Mouse (Mus musculus) embryonic facial prominence, embryonic 13.5 days (tissue): ENCODE measurements around the gene Dock1. TPM values are rescaled to one million over a fixed set of nuclear protein-coding genes. Genes with fewer than 3 reads are reported as not detected.

Experiments used
- ATAC-seq: fragments of 200-750 bp; cut with Nextera tagmentation; 2 replicates; pipeline ENCODE4 v1.8.0; 2017; ENCODE audit warnings: low read depth; ENCODE audit not compliant: insufficient number of reproducible peaks, insufficient read depth, low FRiP score, low TSS enrichment
- H3K27ac ChIP-seq: fragments of 300-500 bp; sonication (generic); 2 replicates; pipeline ENCODE4 v1.5.1; 2015; ENCODE audit warnings: moderate library complexity, mild to moderate bottlenecking, inconsistent platforms
- H3K27me3 ChIP-seq: fragments of 300-500 bp; sonication (generic); 2 replicates; pipeline ENCODE4 v1.6.1; 2015; ENCODE audit warnings: mild to moderate bottlenecking, inconsistent platforms
- H3K36me3 ChIP-seq: fragments of 300-500 bp; sonication (generic); 2 replicates; pipeline ENCODE4 v1.6.1; 2015; ENCODE audit warnings: mild to moderate bottlenecking, inconsistent platforms
- H3K4me1 ChIP-seq: fragments of 300-500 bp; sonication (generic); 2 replicates; pipeline ENCODE4 v1.6.1; 2015; ENCODE audit warnings: inconsistent platforms
- H3K4me2 ChIP-seq: fragments of 300-500 bp; sonication (generic); 2 replicates; pipeline ENCODE4 v1.6.1; 2015; ENCODE audit warnings: moderate library complexity, mild to moderate bottlenecking, inconsistent platforms
- H3K4me3 ChIP-seq: fragments of 300-500 bp; sonication (generic); 2 replicates; pipeline ENCODE4 v1.5.1; 2015; ENCODE audit warnings: mild to moderate bottlenecking, inconsistent platforms
- H3K9ac ChIP-seq: fragments of 300-500 bp; sonication (generic); 2 replicates; pipeline ENCODE4 v1.6.1; 2015; ENCODE audit warnings: mild to moderate bottlenecking, inconsistent platforms
- H3K9me3 ChIP-seq: fragments of 300-500 bp; sonication (generic); 2 replicates; pipeline ENCODE4 v1.6.1; 2016; ENCODE audit warnings: inconsistent platforms
- WGBS: fragments of 180-500 bp; shearing (Covaris S2); methylation state at CpG from one replicate; pipeline ENCODE4 v1.1.7; 2015; ENCODE audit warnings: mixed read lengths; 5-methylcytosine and 5-hydroxymethylcytosine counted together
- polyA plus RNA-seq: library from polyadenylated mRNA; unstranded; fragments of >200 nt; fragmentation: Nextera tagmentation; extraction: Ambion mirVana; gene quantifications from 2 replicates; pipeline ENCODE4 v1.2.1, GENCODE M21; 2015

The Dock1 gene
- polyA plus RNA-seq, 1 experiment from 2014 or later, result 42.8 TPM

GRCm38 (mm10) chr7:135125296-135126065 lies 455.0 kb downstream of the Dock1 start:
- peaks cover 4% of the 10 kb centered on the region; the same call in 1 of the 2 replicates for H3K4me1 ChIP-seq
- H3K9ac ChIP-seq, result no peak overlapping the region
- ATAC-seq, result no peak
- H3K36me3 ChIP-seq, result peaks cover 52% of the 10 kb centered on the region
- no peak overlapping the region for H3K27ac ChIP-seq
- H3K9me3 ChIP-seq, result no peaks in the 10 kb centered on the region
- WGBS, result 87% methylated on average over 10 of the region's 10 CpGs
- H3K4me3 ChIP-seq, result no peak overlapping the region
- no peaks in the 10 kb centered on the region for H3K27me3 ChIP-seq
- H3K4me2 ChIP-seq, result no peak overlapping the region

- H3K4me3 ChIP-seq, result no peak overlapping the region
- H3K4me1 ChIP-seq, result no peaks in the 10 kb centered on the region
- H3K4me2 ChIP-seq, result no peak overlapping the region
- WGBS, result 88% methylated on average over 4 of the region's 4 CpGs
- peaks cover 45% of the 10 kb centered on the region for H3K36me3 ChIP-seq
- H3K9me3 ChIP-seq, result no peaks in the 10 kb centered on the region
- H3K9ac ChIP-seq, result no peak overlapping the region
- ATAC-seq, result no peak
- H3K27ac ChIP-seq, result no peak overlapping the region
- no peaks in the 10 kb centered on the region for H3K27me3 ChIP-seq
Observed at GRCm38 (mm10) chr7:135132461-135132860, 462.0 kb downstream of the Dock1 start.

- Histone ChIP-seq H3K4me1 (peaks cover 6% of the 10 kb centered on the region), H3K27me3 (no peaks in the 10 kb centered on the region), H3K9me3 (no peaks in the 10 kb centered on the region), H3K9ac (no peak overlapping the region), H3K27ac (no peak overlapping the region), H3K4me3 (no peak overlapping the region), H3K4me2 (no peak overlapping the region), H3K36me3 (peaks cover 50% of the 10 kb centered on the region)
- no peak for ATAC-seq
- 77% methylated on average over 12 of the region's 12 CpGs for whole genome bisulfite sequencing
Observed at GRCm38 (mm10) chr7:135134619-135135018, 464.2 kb downstream of the Dock1 start.

GRCm38 (mm10) chr7:135139153-135139612 lies 468.7 kb downstream of the Dock1 start:
- no peak overlapping the region for H3K9ac ChIP-seq
- no peaks in the 10 kb centered on the region for H3K27me3 ChIP-seq
- peaks cover 6% of the 10 kb centered on the region for H3K4me1 ChIP-seq
- no peak overlapping the region for H3K4me3 ChIP-seq
- peaks cover 63% of the 10 kb centered on the region for H3K36me3 ChIP-seq
- no peaks in the 10 kb centered on the region for H3K9me3 ChIP-seq
- 52% methylated on average over 5 of the region's 5 CpGs for WGBS
- no peak for ATAC-seq
- H3K27ac ChIP-seq, result no peak overlapping the region
- no peak overlapping the region for H3K4me2 ChIP-seq

- no peak overlapping the region for H3K9ac ChIP-seq
- H3K9me3 ChIP-seq, result no peaks in the 10 kb centered on the region
- WGBS, result 93% methylated on average over 4 of the region's 4 CpGs
- H3K36me3 ChIP-seq, result peaks cover 78% of the 10 kb centered on the region
- no peak overlapping the region for H3K4me3 ChIP-seq
- H3K4me2 ChIP-seq, result no peak overlapping the region
- no peaks in the 10 kb centered on the region for H3K27me3 ChIP-seq
- H3K27ac ChIP-seq, result no peak overlapping the region
- H3K4me1 ChIP-seq, result no peaks in the 10 kb centered on the region
- ATAC-seq, result no peak
Observed at GRCm38 (mm10) chr7:135144731-135145130, 474.3 kb downstream of the Dock1 start.

GRCm38 (mm10) chr7:135150926-135151325 lies 480.5 kb downstream of the Dock1 start:
- Histone ChIP-seq H3K27me3 (no peaks in the 10 kb centered on the region), H3K36me3 (peaks cover 60% of the 10 kb centered on the region), H3K4me2 (no peak overlapping the region), H3K4me1 (no peaks in the 10 kb centered on the region), H3K27ac (no peak overlapping the region), H3K4me3 (no peak overlapping the region), H3K9me3 (no peaks in the 10 kb centered on the region), H3K9ac (no peak overlapping the region)
- WGBS, result 79% methylated on average over 2 of the region's 2 CpGs
- no peak for ATAC-seq

- no peaks in the 10 kb centered on the region for H3K4me1 ChIP-seq
- H3K9me3 ChIP-seq, result no peaks in the 10 kb centered on the region
- H3K9ac ChIP-seq, result no peak overlapping the region
- no peaks in the 10 kb centered on the region for H3K27me3 ChIP-seq
- 48% methylated on average over 5 of the region's 5 CpGs for WGBS
- no peak overlapping the region for H3K4me2 ChIP-seq
- peaks cover 51% of the 10 kb centered on the region for H3K36me3 ChIP-seq
- H3K27ac ChIP-seq, result no peak overlapping the region
- ATAC-seq, result no peak
- H3K4me3 ChIP-seq, result no peak overlapping the region
Observed at GRCm38 (mm10) chr7:135157571-135157970, 487.1 kb downstream of the Dock1 start.

- Histone ChIP-seq H3K27me3 (no peaks in the 10 kb centered on the region), H3K4me3 (no peak overlapping the region), H3K9ac (no peak overlapping the region), H3K4me2 (no peak overlapping the region), H3K4me1 (no peaks in the 10 kb centered on the region), H3K27ac (no peak overlapping the region), H3K36me3 (peaks cover 51% of the 10 kb centered on the region), H3K9me3 (no peaks in the 10 kb centered on the region)
- no peak for ATAC-seq
- 90% methylated on average over 10 of the region's 10 CpGs for WGBS
Observed at GRCm38 (mm10) chr7:135158381-135158780, 487.9 kb downstream of the Dock1 start.

GRCm38 (mm10) chr7:135159606-135160005 lies 489.2 kb downstream of the Dock1 start:
- 92% methylated on average over 4 of the region's 4 CpGs for WGBS
- no peak for ATAC-seq
- H3K36me3 ChIP-seq, result peaks cover 61% of the 10 kb centered on the region

GRCm38 (mm10) chr7:135165155-135165554 lies 494.7 kb downstream of the Dock1 start:
- no peak overlapping the region for H3K27ac ChIP-seq
- no peak overlapping the region for H3K4me2 ChIP-seq
- H3K4me1 ChIP-seq, result no peaks in the 10 kb centered on the region
- peaks cover 74% of the 10 kb centered on the region for H3K36me3 ChIP-seq
- H3K9ac ChIP-seq, result no peak overlapping the region
- no peak overlapping the region for H3K4me3 ChIP-seq
- H3K27me3 ChIP-seq, result no peaks in the 10 kb centered on the region
- no peaks in the 10 kb centered on the region for H3K9me3 ChIP-seq
- ATAC-seq, result no peak; the same call in 1 of the 2 replicates
- WGBS, result 31% methylated on average over 3 of the region's 3 CpGs

More at GRCm38 (mm10) chr7:135159606-135160005, 489.2 kb downstream of the Dock1 start:
- Histone ChIP-seq H3K4me1 (no peaks in the 10 kb centered on the region), H3K27ac (no peak overlapping the region), H3K4me3 (no peak overlapping the region), H3K27me3 (no peaks in the 10 kb centered on the region), H3K9me3 (no peaks in the 10 kb centered on the region), H3K4me2 (no peak overlapping the region), H3K9ac (no peak overlapping the region)

GRCm38 (mm10) chr7:135169936-135170335 lies 499.5 kb downstream of the Dock1 start:
- H3K9me3 ChIP-seq, result no peaks in the 10 kb centered on the region
- no peak overlapping the region for H3K27ac ChIP-seq
- no peak overlapping the region for H3K9ac ChIP-seq
- no peak for ATAC-seq
- H3K4me1 ChIP-seq, result no peaks in the 10 kb centered on the region
- peaks cover 69% of the 10 kb centered on the region for H3K36me3 ChIP-seq
- H3K4me2 ChIP-seq, result no peak overlapping the region
- no peaks in the 10 kb centered on the region for H3K27me3 ChIP-seq
- WGBS, result 72% methylated on average over 4 of the region's 4 CpGs
- H3K4me3 ChIP-seq, result no peak overlapping the region

GRCm38 (mm10) chr7:135172219-135172618 lies 501.8 kb downstream of the Dock1 start:
- Histone ChIP-seq H3K4me3 (no peak overlapping the region), H3K9me3 (no peaks in the 10 kb centered on the region), H3K27ac (no peak overlapping the region), H3K4me1 (no peaks in the 10 kb centered on the region), H3K4me2 (no peak overlapping the region), H3K27me3 (no peaks in the 10 kb centered on the region), H3K36me3 (peaks cover 52% of the 10 kb centered on the region), H3K9ac (no peak overlapping the region)
- 85% methylated on average over 9 of the region's 9 CpGs for WGBS
- ATAC-seq, result no peak
